Mouse (Mus musculus): ENCODE data around the gene Auts2.

DNA sequence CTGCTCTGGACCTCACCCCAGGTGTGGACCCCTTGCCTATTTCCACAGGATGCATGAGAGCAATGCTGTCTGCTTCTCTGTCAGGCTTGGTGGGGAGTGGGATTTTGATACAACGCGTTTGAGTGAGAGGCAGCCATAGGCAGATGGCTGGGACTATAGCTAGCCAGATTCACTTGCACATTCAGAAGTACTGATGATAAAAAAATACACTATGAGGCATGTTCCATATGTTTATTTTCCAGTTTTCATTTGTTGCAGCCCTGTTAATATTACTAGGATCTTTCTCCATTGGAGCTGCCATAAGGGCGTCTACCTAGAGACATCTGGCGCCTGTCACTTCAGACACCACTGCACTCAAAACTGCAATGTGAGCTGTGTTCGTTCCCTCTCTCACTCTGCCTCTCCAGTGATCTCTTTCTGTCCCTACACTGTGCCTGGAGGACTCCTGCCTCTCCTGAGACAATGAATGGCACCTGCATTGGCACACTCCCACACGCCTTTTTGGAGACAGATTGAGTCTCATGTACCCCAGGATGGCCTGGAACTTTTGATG, 840.2 kb downstream of the Auts2 start:
- TF ChIP-seq CHD2 (IDR thresholded peaks at IDR 0.05; ENCODE audit: low read depth, low read length), result no peak
- TF ChIP-seq ZC3H11A (IDR thresholded peaks at IDR 0.05; ENCODE audit: borderline replicate concordance, low read depth, low read length), result no peak
- TF ChIP-seq ZNF384 (IDR thresholded peaks at IDR 0.05; ENCODE audit: low read depth, low read length), result no peak
- TF ChIP-seq MAFK (IDR thresholded peaks at IDR 0.05; ENCODE audit: insufficient read depth, low read depth, low read length), result no peak
- TF ChIP-seq HCFC1 (IDR thresholded peaks at IDR 0.05; ENCODE audit: borderline replicate concordance, insufficient read depth, low read length), result no peak
